Mouse (Mus musculus) spleen, adult 2 months (tissue): ENCODE results near the gene Spcs3. TPM values are rescaled to one million over a fixed set of nuclear protein-coding genes. Genes with fewer than 3 reads are reported as not detected.

Experiments
- DNase-seq, 2 experiments: peaks; one replicate each; pipeline versions ENCODE4 v3.0.0 to v3.0.0-alpha.2; 2012 to 2021; ENCODE audit warnings: low spot score in 2 of 2, low read depth in 1 of 2
- H3K27ac ChIP-seq: fragments of 200-500 bp; 2 replicates; pipeline ENCODE4 v1.5.1; 2012; ENCODE audit warnings: low read length, inconsistent platforms; ENCODE audit not compliant: insufficient read depth
- H3K27me3 ChIP-seq: fragments of 200-500 bp; 2 replicates; pipeline ENCODE4 v1.6.1; 2012; ENCODE audit warnings: mild to moderate bottlenecking, moderate library complexity, low read length, inconsistent platforms; ENCODE audit not compliant: control insufficient read depth, insufficient read depth
- H3K36me3 ChIP-seq: fragments of 200-500 bp; 2 replicates; pipeline ENCODE4 v1.6.1; 2012; ENCODE audit warnings: mild to moderate bottlenecking, low read length, inconsistent platforms; ENCODE audit not compliant: control insufficient read depth, insufficient read depth
- H3K4me1 ChIP-seq: fragments of 200-500 bp; 2 replicates; pipeline ENCODE4 v1.6.1; 2011; ENCODE audit warnings: inconsistent platforms; ENCODE audit not compliant: control insufficient read depth, insufficient read depth, insufficient read length
- H3K4me3 ChIP-seq: fragments of 200-500 bp; 2 replicates; pipeline ENCODE4 v1.5.1; 2011; ENCODE audit warnings: mild to moderate bottlenecking, inconsistent platforms; ENCODE audit not compliant: insufficient read depth, insufficient read length; ENCODE audit errors: extremely low read depth
- CTCF ChIP-seq: fragments of 200-500 bp; IDR thresholded peaks from 2 replicates; pipeline ENCODE4 v1.5.1; 2011; ENCODE audit warnings: mild to moderate bottlenecking, inconsistent platforms; ENCODE audit not compliant: insufficient read depth, insufficient read length, insufficient replicate concordance; ENCODE audit errors: extremely low read depth
- POLR2A ChIP-seq: fragments of 200-500 bp; IDR thresholded peaks from 2 replicates; pipeline ENCODE4 v1.6.1; 2011; ENCODE audit warnings: low read depth, low read length, inconsistent platforms
- WGBS: fragments of 180-500 bp; shearing (Covaris S2); methylation state at CpG from one replicate; pipeline ENCODE4 v1.1.7; 2018; 5-methylcytosine and 5-hydroxymethylcytosine counted together
- polyA plus RNA-seq: library from polyadenylated mRNA; depleted of rRNA; stranded (reverse); fragments of >200 nt; gene quantifications from 2 replicates; pipeline ENCODE4 v1.2.3, GENCODE M21; 2012; rRNA removed

The Spcs3 gene
- polyA plus RNA-seq, 1 experiment, result 8.4 TPM

DNA sequence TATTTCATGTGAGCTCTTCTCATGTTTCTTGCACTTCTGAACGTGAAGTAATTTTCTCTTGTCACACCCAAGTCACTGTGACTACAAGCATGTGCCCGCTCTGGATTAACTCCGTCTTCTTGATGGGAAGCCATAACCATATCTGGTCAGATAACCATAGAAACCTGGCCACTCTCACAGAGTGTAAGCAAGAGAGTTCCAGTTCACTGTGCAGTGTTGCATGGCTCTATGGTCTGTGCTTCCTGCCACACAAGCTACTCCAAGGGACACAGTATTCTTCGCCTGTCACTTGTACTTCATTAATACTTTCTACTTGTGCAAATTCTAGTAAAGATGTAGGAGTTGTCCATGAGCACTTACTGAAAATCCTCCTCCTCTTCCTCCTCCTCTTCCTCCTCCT is 37.9 kb downstream of the Spcs3 start:
- 70% methylated on average over 4 of the region's 4 CpGs for WGBS
- DNase-seq, result no peak
- Histone ChIP-seq H3K27ac (no peak overlapping the region), H3K4me1 (no peaks in the 10 kb centered on the region), H3K36me3 (no peaks in the 10 kb centered on the region), H3K27me3 (no peaks in the 10 kb centered on the region), H3K4me3 (no peak overlapping the region)
- no peak for TF ChIP-seq CTCF
- TF ChIP-seq POLR2A, result no peak

DNA sequence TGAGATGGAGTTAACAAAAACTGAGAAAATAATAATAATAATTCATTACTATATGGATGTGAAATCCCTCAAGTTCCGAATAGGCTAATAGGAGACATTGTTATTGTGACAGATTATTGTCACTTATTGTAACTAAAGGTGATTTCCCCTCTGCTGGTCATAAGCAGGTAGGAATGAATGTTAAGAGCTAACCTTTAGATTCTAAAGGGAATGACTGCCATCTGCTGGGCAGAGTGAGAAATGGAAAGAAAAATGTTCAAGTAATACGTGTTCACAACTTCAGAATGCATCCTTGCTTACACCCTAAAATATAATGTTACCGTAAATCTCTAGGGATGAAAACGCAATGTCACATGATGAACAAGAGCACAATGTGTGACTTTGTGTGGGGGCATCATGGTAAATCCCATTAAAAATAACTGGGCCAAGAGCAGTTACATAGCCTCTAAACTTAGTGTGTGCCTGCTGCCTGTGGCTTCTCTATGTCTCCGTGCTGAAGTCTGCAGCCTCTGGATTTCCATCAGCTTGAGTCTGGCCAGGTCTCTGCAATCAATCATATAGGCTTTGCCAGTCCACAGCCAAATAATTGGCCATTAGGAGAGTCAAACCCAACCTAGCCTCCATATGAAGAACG is 38.6 kb downstream of the Spcs3 start:
- Histone ChIP-seq H3K27ac (no peak overlapping the region), H3K4me3 (no peak overlapping the region), H3K27me3 (no peaks in the 10 kb centered on the region), H3K4me1 (no peaks in the 10 kb centered on the region), H3K36me3 (no peaks in the 10 kb centered on the region)
- TF ChIP-seq POLR2A (no peak), CTCF (no peak)
- 27% methylated on average over 6 of the region's 6 CpGs for WGBS
- DNase-seq, result peak; percentile 18 to 28

DNA sequence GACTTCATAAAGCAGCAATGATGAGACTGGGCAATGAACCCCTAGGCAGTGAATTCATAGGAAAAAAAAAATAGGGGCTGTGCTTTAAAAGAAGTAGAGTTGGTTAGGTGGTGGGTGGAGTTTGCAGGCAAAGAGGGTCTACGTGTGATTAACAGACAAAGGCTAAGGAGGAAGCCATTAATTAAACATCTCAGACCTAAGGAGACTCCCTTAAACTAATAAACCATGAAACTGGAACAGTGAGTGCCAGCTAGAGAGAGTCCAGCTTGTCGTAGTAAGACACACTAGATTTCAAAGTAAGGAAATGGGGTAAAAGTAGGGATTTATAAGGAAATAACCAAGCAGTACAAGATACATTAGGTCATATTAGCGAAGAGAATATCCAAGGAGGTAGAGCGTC is 41.4 kb downstream of the Spcs3 start:
- H3K36me3 ChIP-seq, result no peaks in the 10 kb centered on the region
- H3K4me3 ChIP-seq, result no peak overlapping the region
- TF ChIP-seq CTCF (no peak), POLR2A (no peak)
- no peak overlapping the region for H3K27ac ChIP-seq
- no peaks in the 10 kb centered on the region for H3K4me1 ChIP-seq
- 88% methylated on average over 4 of the region's 4 CpGs for WGBS
- H3K27me3 ChIP-seq, result no peaks in the 10 kb centered on the region
- no peak for DNase-seq

DNA sequence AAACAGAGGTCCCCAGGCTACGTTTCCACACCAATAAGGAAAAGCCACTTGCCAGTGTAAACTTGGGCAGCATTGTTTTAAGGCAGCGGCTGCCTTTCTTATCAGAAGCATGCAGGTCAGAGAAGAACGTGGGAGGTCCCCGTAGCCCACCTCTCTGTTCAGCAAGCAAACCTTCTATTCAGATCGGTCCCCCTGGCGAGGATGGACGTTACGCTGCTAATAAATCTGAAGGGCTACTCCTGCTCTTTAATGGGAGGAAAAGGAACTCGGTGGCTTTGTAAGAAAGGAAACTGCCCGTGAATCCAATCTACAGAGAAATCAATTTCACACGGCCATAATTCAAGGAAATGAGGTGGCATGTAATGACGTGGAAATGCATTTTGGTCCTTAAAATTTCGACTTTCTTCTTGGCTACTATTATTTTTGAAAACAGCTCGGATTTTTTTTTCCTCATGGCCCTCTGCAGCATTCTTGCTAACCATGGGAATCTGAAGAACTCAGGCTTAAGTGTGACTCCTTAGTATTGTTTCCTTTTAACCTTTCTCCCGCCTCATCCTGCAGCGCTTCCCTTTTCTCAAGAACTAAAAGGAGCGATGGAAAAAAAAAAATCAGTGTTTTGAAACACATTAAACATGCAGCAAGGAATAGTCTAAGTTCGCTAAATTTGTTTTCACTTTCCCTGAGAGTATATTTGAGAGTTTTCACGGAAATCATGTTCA is 43.1 kb downstream of the Spcs3 start:
- Histone ChIP-seq H3K27ac (no peak overlapping the region), H3K27me3 (no peaks in the 10 kb centered on the region), H3K4me3 (no peak overlapping the region), H3K36me3 (no peaks in the 10 kb centered on the region), H3K4me1 (no peaks in the 10 kb centered on the region)
- DNase-seq, result no peak
- TF ChIP-seq POLR2A (no peak), CTCF (no peak)
- 19% methylated on average over 19 of the region's 19 CpGs for WGBS

Other genes with a start within 250 kb of the Spcs3 start
- gene Asb5, start 418 bp downstream of the Spcs3 start, polyA plus RNA-seq, result 1.0 and 1.2 TPM in 2 replicates
- not detected in 2 replicates for gene Spata4, start 70.8 kb upstream of the Spcs3 start, polyA plus RNA-seq